Mouse (Mus musculus) small intestine, adult 10 weeks (tissue): ENCODE measurements around the gene Fbxl16. TPM values are rescaled to one million over a fixed set of nuclear protein-coding genes. Genes with fewer than 3 reads are reported as not detected.

Experiments used
- polyA plus RNA-seq: library from polyadenylated mRNA; stranded (reverse); fragments of 350-450 nt; fragmentation: Illumina TruSeq; extraction: RNeasy Lipid Tissue Mini Kit (QIAGEN cat#74804); gene quantifications from one replicate; pipeline ENCODE4 v1.2.3, GENCODE M21; 2014; ENCODE audit warnings: low replicate concordance

The Fbxl16 gene
- 0.67 TPM for polyA plus RNA-seq

GRCm38 (mm10) chr17:25808789-25809605, at the start of gene Fbxl16:
Gene Fbxl16 (plus strand): TSS chr17:25809085.

GRCm38 (mm10) chr17:25773549-25774120, 35.2 kb upstream of the Fbxl16 start, which contains the start of gene Narfl:
Gene Narfl (plus strand): TSS chr17:25773776.

GRCm38 (mm10) chr17:25785281-25785745, 23.6 kb upstream of the Fbxl16 start, which contains the start of gene Haghl:
Gene Haghl (minus strand): TSS chr17:25785673.

GRCm38 (mm10) chr17:25786280-25786679, 22.6 kb upstream of the Fbxl16 start, which contains the start of gene Ccdc78:
Gene Ccdc78 (plus strand): TSS chr17:25786580.

GRCm38 (mm10) chr17:25792615-25793014, 16.3 kb upstream of the Fbxl16 start, which contains the start of gene Fam173a:
Gene Fam173a (minus strand): TSS chr17:25792901.

GRCm38 (mm10) chr17:25795609-25796092, 13.2 kb upstream of the Fbxl16 start, which contains the start of gene AC134908.4:
Gene AC134908.4 (minus strand): TSS chr17:25795659.

GRCm38 (mm10) chr17:25796951-25797369, 11.9 kb upstream of the Fbxl16 start, which contains the start of gene Metrn:
Gene Metrn (minus strand): TSS chr17:25797136.

GRCm38 (mm10) chr17:25823452-25823851, 14.6 kb downstream of the Fbxl16 start, which contains the start of gene Wdr24:
Gene Wdr24 (plus strand): TSS chr17:25823627.

GRCm38 (mm10) chr17:25828712-25829557, 20.1 kb downstream of the Fbxl16 start, which contains the start of gene Jmjd8:
Gene Jmjd8 (plus strand): TSS chr17:25828867.

GRCm38 (mm10) chr17:25833291-25833663, 24.4 kb downstream of the Fbxl16 start, which contains the start of gene Stub1:
Gene Stub1 (minus strand): TSS chr17:25833404.

GRCm38 (mm10) chr17:25837076-25837410, 28.2 kb downstream of the Fbxl16 start, which contains the start of gene Rhbdl1:
Gene Rhbdl1 (minus strand): TSS chr17:25837295.

GRCm38 (mm10) chr17:25841117-25841880, 32.4 kb downstream of the Fbxl16 start, which contains the start of gene Gm20683:
Gene Gm20683 (minus strand): TSS chr17:25841763.

GRCm38 (mm10) chr17:25844396-25844901, 35.6 kb downstream of the Fbxl16 start, which contains the start of gene Rhot2:
Gene Rhot2 (minus strand): TSS chr17:25844851.

GRCm38 (mm10) chr17:25860832-25861703, 52.2 kb downstream of the Fbxl16 start, which contains the start of gene Wdr90:
Gene Wdr90 (minus strand): TSS chr17:25861501.

GRCm38 (mm10) chr17:25868601-25869191, 59.8 kb downstream of the Fbxl16 start, which contains the start of gene Mcrip2:
Gene Mcrip2 (minus strand): TSS chr17:25868764.

